Mouse (Mus musculus) liver, postnatal 0 days (tissue): ENCODE data around the gene Gm28048.

Source experiments
- CTCF ChIP-seq: sonication (generic); IDR thresholded peaks from 2 replicates; pipeline ENCODE4 v1.5.1; 2016; ENCODE audit warnings: antibody characterized with exemption, low read depth
- EP300 ChIP-seq: IDR thresholded peaks from 2 replicates; pipeline ENCODE4 v1.6.1; 2016; ENCODE audit warnings: antibody characterized with exemption, low read depth, mild to moderate bottlenecking

DNA sequence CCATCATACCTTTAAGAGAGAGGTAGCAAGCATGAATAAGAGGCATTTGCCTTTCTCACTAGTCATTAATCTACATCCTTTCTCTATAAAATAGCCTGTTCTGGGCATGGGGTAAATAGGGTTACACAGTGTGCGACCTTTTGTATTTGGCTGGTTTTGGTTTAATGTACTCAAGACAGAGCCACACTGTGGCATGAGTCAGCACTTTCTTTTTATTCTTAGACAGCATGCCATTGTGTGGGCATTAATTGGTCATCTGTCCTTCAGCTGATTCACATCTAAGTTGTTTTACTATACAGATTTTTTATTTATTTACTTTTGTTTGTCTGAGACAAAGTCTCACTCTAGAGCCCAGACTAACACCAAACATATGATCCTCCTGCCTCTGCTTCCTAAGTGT lies 189.7 kb downstream of the Gm28048 start:
- no peak for TF ChIP-seq EP300
- no peak for TF ChIP-seq CTCF
